Mouse (Mus musculus) heart, embryonic 11.5 days (tissue): ENCODE measurements at regions not wholly inside any gene's neighbourhood (a gene's known extent, or its start where the extent isn't known, plus 50 kb on each side); places are given as distances from the start of the nearest gene placed in this dataset.
A peak's percentile ranks its signal among the peaks of the same experiment; 100 is the strongest.
"Not testable (repeated sequence)": the region's sequence is repeated elsewhere in the genome, so short reads cannot be mapped to it uniquely, and the experiment has no call there.

Experiments
- ATAC-seq: fragments of 200-750 bp; cut with Nextera tagmentation; replicated peaks from 2 replicates; pipeline ENCODE4 v1.8.0; 2017; ENCODE audit warnings: moderate library complexity; ENCODE audit not compliant: insufficient number of reproducible peaks, low FRiP score, low TSS enrichment
- H3K27ac ChIP-seq: fragments of 300-500 bp; sonication (generic); 2 replicates; pipeline ENCODE4 v1.5.1; 2014; ENCODE audit warnings: mild to moderate bottlenecking, low read depth, low read length
- H3K27me3 ChIP-seq: fragments of 300-500 bp; sonication (generic); 2 replicates; pipeline ENCODE4 v1.6.1; 2014; ENCODE audit warnings: mild to moderate bottlenecking, low read length, mixed read lengths; ENCODE audit not compliant: control insufficient read depth, insufficient read depth
- H3K36me3 ChIP-seq: fragments of 300-500 bp; sonication (generic); 2 replicates; pipeline ENCODE4 v1.6.1; 2014; ENCODE audit warnings: mild to moderate bottlenecking, low read length, moderate library complexity, mixed read lengths; ENCODE audit not compliant: control insufficient read depth, insufficient read depth
- H3K4me1 ChIP-seq: fragments of 300-500 bp; sonication (generic); 2 replicates; pipeline ENCODE4 v1.6.1; 2014; ENCODE audit warnings: low read length; ENCODE audit not compliant: control insufficient read depth, insufficient read depth
- H3K4me2 ChIP-seq: fragments of 300-500 bp; sonication (generic); 2 replicates; pipeline ENCODE4 v1.6.1; 2014; ENCODE audit warnings: mild to moderate bottlenecking, moderate library complexity
- H3K4me3 ChIP-seq: fragments of 300-500 bp; sonication (generic); 2 replicates; pipeline ENCODE4 v1.5.1; 2014; ENCODE audit warnings: low read depth, low read length
- H3K9ac ChIP-seq: fragments of 300-500 bp; sonication (generic); 2 replicates; pipeline ENCODE4 v1.6.1; 2014; ENCODE audit warnings: mild to moderate bottlenecking, low read depth, low read length, moderate library complexity
- H3K9me3 ChIP-seq: fragments of 300-500 bp; sonication (generic); replicated peaks from 2 replicates; pipeline ENCODE4 v1.6.1; 2016; ENCODE audit warnings: low read length; ENCODE audit not compliant: control insufficient read depth
- WGBS: fragments of 180-500 bp; shearing (Covaris S2); extraction: QIAGEN DNeasy Blood & Tissue Kit; methylation state at CpG from one replicate; pipeline ENCODE4 v1.1.7; 2014; ENCODE audit not compliant: insufficient replicate concordance; 5-methylcytosine and 5-hydroxymethylcytosine counted together

- H3K4me2 ChIP-seq: no peak overlapping the region
- no peak for ATAC-seq
- no peak overlapping the region for H3K4me3 ChIP-seq
- H3K27me3 ChIP-seq: no peaks in the 10 kb centered on the region
- 93% methylated on average over 1 of the region's 1 CpGs for WGBS
- H3K4me1 ChIP-seq: no peaks in the 10 kb centered on the region
- no peaks in the 10 kb centered on the region for H3K36me3 ChIP-seq
- no peak overlapping the region for H3K27ac ChIP-seq
- no peaks in the 10 kb centered on the region for H3K9me3 ChIP-seq
- no peak overlapping the region for H3K9ac ChIP-seq
These were observed 116.8 kb upstream of the Mettl4 start for GRCm38 (mm10) chr17:94866630-94867029.

- Histone ChIP-seq H3K9ac (peak overlapping the region; percentile 56), H3K4me2 (peak overlapping the region; percentile 63), H3K4me3 (peak overlapping the region; percentile 51), H3K27ac (peak overlapping the region; percentile 50; the same call in 1 of the 2 replicates)
- not testable (repeated sequence) for H3K9me3 ChIP-seq, H3K27me3 ChIP-seq, H3K36me3 ChIP-seq, H3K4me1 ChIP-seq
- 10% methylated on average over 20 of the region's 21 CpGs for WGBS
- ATAC-seq: peak; percentile 98
These were observed 114.9 kb upstream of the Mettl4 start for GRCm38 (mm10) chr17:94864531-94865318.

- H3K9ac ChIP-seq, ATAC-seq, H3K36me3 ChIP-seq, H3K4me3 ChIP-seq, H3K9me3 ChIP-seq, H3K27ac ChIP-seq, H3K4me2 ChIP-seq, H3K4me1 ChIP-seq, H3K27me3 ChIP-seq: not testable (repeated sequence)
- 78% methylated on average over 4 of the region's 4 CpGs for WGBS
These were observed 104.9 kb upstream of the Mettl4 start for GRCm38 (mm10) chr17:94854698-94855097.

- Histone ChIP-seq H3K4me3 (peak overlapping the region; percentile 69), H3K9me3 (no peaks in the 10 kb centered on the region), H3K4me1 (peaks cover 3% of the 10 kb centered on the region; the same call in 1 of the 2 replicates), H3K9ac (peak overlapping the region; percentile 81), H3K27ac (peak overlapping the region; percentile 58), H3K4me2 (peak overlapping the region; percentile 81), H3K27me3 (no peaks in the 10 kb centered on the region), H3K36me3 (no peaks in the 10 kb centered on the region; the same call in 1 of the 2 replicates)
- WGBS: 1% methylated on average over 20 of the region's 20 CpGs
- peak; percentile 91 for ATAC-seq
These were observed 84.8 kb upstream of the Mettl4 start for GRCm38 (mm10) chr17:94834446-94835117.

GRCm38 (mm10) chr17:94834067-94834445 lies 84.2 kb upstream of the Mettl4 start:
- not testable (repeated sequence) for H3K27me3 ChIP-seq, ATAC-seq, H3K4me1 ChIP-seq, H3K36me3 ChIP-seq, H3K9me3 ChIP-seq
- peak overlapping the region; percentile 81 for H3K4me2 ChIP-seq
- peak overlapping the region; percentile 81 for H3K9ac ChIP-seq
- WGBS: 4% methylated on average over 9 of the region's 9 CpGs
- peak overlapping the region; percentile 58; the same call in 1 of the 2 replicates for H3K27ac ChIP-seq
- H3K4me3 ChIP-seq: peak overlapping the region; percentile 69

GRCm38 (mm10) chr17:94826415-94826814 lies 76.6 kb upstream of the Mettl4 start:
- H3K36me3 ChIP-seq, H3K4me3 ChIP-seq, H3K4me1 ChIP-seq, ATAC-seq, H3K4me2 ChIP-seq, H3K9ac ChIP-seq, H3K27ac ChIP-seq, H3K27me3 ChIP-seq, H3K9me3 ChIP-seq: not testable (repeated sequence)
- 89% methylated on average over 1 of the region's 1 CpGs for WGBS

- H3K9me3 ChIP-seq: peaks cover 6% of the 10 kb centered on the region
- no peaks in the 10 kb centered on the region for H3K4me1 ChIP-seq
- H3K27ac ChIP-seq: no peak overlapping the region
- no peak overlapping the region for H3K9ac ChIP-seq
- peaks cover 3% of the 10 kb centered on the region; the same call in 1 of the 2 replicates for H3K36me3 ChIP-seq
- no peak for ATAC-seq
- no peak overlapping the region for H3K4me3 ChIP-seq
- no peak overlapping the region for H3K4me2 ChIP-seq
- no peaks in the 10 kb centered on the region for H3K27me3 ChIP-seq
These were observed 58.9 kb upstream of the Mettl4 start for GRCm38 (mm10) chr17:94808758-94809157.
